Mouse (Mus musculus) bone marrow macrophage, adult 2 months (primary cell): ENCODE data around the gene Txlna.

Experiments used
- CTCF ChIP-seq: IDR thresholded peaks from 2 replicates; pipeline ENCODE4 v1.5.1; 2012; ENCODE audit warnings: low read depth, mild to moderate bottlenecking, low read length, moderate library complexity
- POLR2A ChIP-seq: IDR thresholded peaks from 2 replicates; pipeline ENCODE4 v1.6.1; 2012; ENCODE audit warnings: mild to moderate bottlenecking, low read depth, low read length, borderline replicate concordance

- no peak for TF ChIP-seq POLR2A
- TF ChIP-seq CTCF = no peak
Observed at GRCm38 (mm10) chr4:129617121-129617641, 23.7 kb downstream of the Txlna start.
